Mouse (Mus musculus) hindlimb bud, embryonic 11.5 days (tissue): ENCODE results near the gene Kctd17.

Source experiments
- DNase-seq: peaks from one replicate; pipeline ENCODE4 v3.0.0-alpha.2; 2012; ENCODE audit warnings: low read depth, low spot score; ENCODE audit errors: extremely low spot score

Kctd17 gene

GRCm38 (mm10) chr15:78447121-78447520 is 18.8 kb downstream of the Kctd17 start:
- no peak for DNase-seq

- peak; percentile 82 for DNase-seq
Measured at GRCm38 (mm10) chr15:78447746-78448535, 19.6 kb downstream of the Kctd17 start.

GRCm38 (mm10) chr15:78449131-78449530 is 20.8 kb downstream of the Kctd17 start:
- DNase-seq, result no peak

GRCm38 (mm10) chr15:78449694-78450418 is 21.5 kb downstream of the Kctd17 start:
- no peak for DNase-seq

GRCm38 (mm10) chr15:78450419-78450768 is 22.0 kb downstream of the Kctd17 start:
- DNase-seq, result no peak

- DNase-seq, result no peak
Measured at GRCm38 (mm10) chr15:78451201-78451600, 22.8 kb downstream of the Kctd17 start.

GRCm38 (mm10) chr15:78452929-78453328 is 24.6 kb downstream of the Kctd17 start:
- DNase-seq, result no peak

GRCm38 (mm10) chr15:78455168-78455567 is 26.8 kb downstream of the Kctd17 start:
- DNase-seq, result no peak

GRCm38 (mm10) chr15:78456051-78456450 is 27.7 kb downstream of the Kctd17 start:
- DNase-seq, result no peak

- no peak for DNase-seq
Measured at GRCm38 (mm10) chr15:78457193-78457592, 28.8 kb downstream of the Kctd17 start.

- no peak for DNase-seq
Measured at GRCm38 (mm10) chr15:78462981-78463380, 34.6 kb downstream of the Kctd17 start.

GRCm38 (mm10) chr15:78466809-78467208 is 38.4 kb downstream of the Kctd17 start:
- no peak for DNase-seq

GRCm38 (mm10) chr15:78467570-78467969 is 39.2 kb downstream of the Kctd17 start:
- no peak for DNase-seq

GRCm38 (mm10) chr15:78468379-78468937 is 40.1 kb downstream of the Kctd17 start, which contains the start of gene Tmprss6:
Gene Tmprss6 (minus strand): TSS chr15:78468634.
- DNase-seq, result no peak

- DNase-seq, result no peak
Measured at GRCm38 (mm10) chr15:78470495-78471276, 42.3 kb downstream of the Kctd17 start.

- no peak for DNase-seq
Measured at GRCm38 (mm10) chr15:78471902-78472301, 43.5 kb downstream of the Kctd17 start.

- DNase-seq, result no peak
Measured at GRCm38 (mm10) chr15:78473442-78473841, 45.1 kb downstream of the Kctd17 start.

- DNase-seq, result no peak
Measured at GRCm38 (mm10) chr15:78475604-78476031, 47.3 kb downstream of the Kctd17 start.

- no peak for DNase-seq
Measured at GRCm38 (mm10) chr15:78476878-78477277, 48.5 kb downstream of the Kctd17 start.

- no peak for DNase-seq
Measured at GRCm38 (mm10) chr15:78478073-78478472, 49.7 kb downstream of the Kctd17 start.

GRCm38 (mm10) chr15:78479470-78479869 is 51.1 kb downstream of the Kctd17 start:
- no peak for DNase-seq
